Mouse (Mus musculus) hindbrain, embryonic 14.5 days (tissue): ENCODE data around the gene Prss23. TPM values are rescaled to one million over a fixed set of nuclear protein-coding genes. Genes with fewer than 3 reads are reported as not detected.
A peak's percentile ranks its signal among the peaks of the same experiment; 100 is the strongest.

Experiments
- ATAC-seq: fragments of 200-750 bp; cut with Nextera tagmentation; 2 replicates; pipeline ENCODE4 v1.8.0; 2017; ENCODE audit warnings: moderate number of reproducible peaks, mild to moderate bottlenecking, moderate TSS enrichment, moderate library complexity; ENCODE audit not compliant: low FRiP score
- DNase-seq: peaks from one replicate; pipeline ENCODE4 v3.0.0-alpha.2; 2015; ENCODE audit warnings: low spot score
- H3K27ac ChIP-seq: fragments of 300-500 bp; sonication (generic); 2 replicates; pipeline ENCODE4 v1.5.1; 2014; ENCODE audit warnings: mild to moderate bottlenecking, moderate library complexity
- H3K27me3 ChIP-seq: fragments of 300-500 bp; sonication (generic); 2 replicates; pipeline ENCODE4 v1.6.1; 2014; ENCODE audit warnings: mild to moderate bottlenecking, low read length, mixed read lengths; ENCODE audit not compliant: control insufficient read depth, insufficient read depth
- H3K36me3 ChIP-seq: fragments of 300-500 bp; sonication (generic); replicated peaks from 2 replicates; pipeline ENCODE4 v1.6.1; 2014; ENCODE audit not compliant: control insufficient read depth, insufficient read depth
- H3K4me1 ChIP-seq: fragments of 300-500 bp; sonication (generic); replicated peaks from 2 replicates; pipeline ENCODE4 v1.6.1; 2014; ENCODE audit warnings: antibody characterized with exemption, low read length, mixed read lengths; ENCODE audit not compliant: control insufficient read depth, insufficient read depth
- H3K4me2 ChIP-seq: fragments of 300-500 bp; sonication (generic); replicated peaks from 2 replicates; pipeline ENCODE4 v1.6.1; 2014; ENCODE audit warnings: mild to moderate bottlenecking, moderate library complexity
- H3K4me3 ChIP-seq: fragments of 300-500 bp; sonication (generic); replicated peaks from 2 replicates; pipeline ENCODE4 v1.5.1; 2014; ENCODE audit warnings: mild to moderate bottlenecking, low read length
- H3K9ac ChIP-seq: fragments of 300-500 bp; sonication (generic); 2 replicates; pipeline ENCODE4 v1.6.1; 2014
- H3K9me3 ChIP-seq: fragments of 300-500 bp; sonication (generic); 2 replicates; pipeline ENCODE4 v1.6.1; 2016; ENCODE audit warnings: low read length; ENCODE audit not compliant: control insufficient read depth
- WGBS: fragments of 180-500 bp; shearing (Covaris S2); extraction: QIAGEN DNeasy Blood & Tissue Kit; methylation state at CpG from one replicate; pipeline ENCODE4 v1.1.7; 2014; 5-methylcytosine and 5-hydroxymethylcytosine counted together
- polyA plus RNA-seq: library from polyadenylated mRNA; unstranded; fragments of >200 nt; fragmentation: Nextera tagmentation; extraction: Ambion mirVana; gene quantifications from 2 replicates; pipeline ENCODE4 v1.2.1, GENCODE M21; 2014

Gene Prss23
- polyA plus RNA-seq, 1 experiment from 2014 or later = 19.0 TPM

DNA sequence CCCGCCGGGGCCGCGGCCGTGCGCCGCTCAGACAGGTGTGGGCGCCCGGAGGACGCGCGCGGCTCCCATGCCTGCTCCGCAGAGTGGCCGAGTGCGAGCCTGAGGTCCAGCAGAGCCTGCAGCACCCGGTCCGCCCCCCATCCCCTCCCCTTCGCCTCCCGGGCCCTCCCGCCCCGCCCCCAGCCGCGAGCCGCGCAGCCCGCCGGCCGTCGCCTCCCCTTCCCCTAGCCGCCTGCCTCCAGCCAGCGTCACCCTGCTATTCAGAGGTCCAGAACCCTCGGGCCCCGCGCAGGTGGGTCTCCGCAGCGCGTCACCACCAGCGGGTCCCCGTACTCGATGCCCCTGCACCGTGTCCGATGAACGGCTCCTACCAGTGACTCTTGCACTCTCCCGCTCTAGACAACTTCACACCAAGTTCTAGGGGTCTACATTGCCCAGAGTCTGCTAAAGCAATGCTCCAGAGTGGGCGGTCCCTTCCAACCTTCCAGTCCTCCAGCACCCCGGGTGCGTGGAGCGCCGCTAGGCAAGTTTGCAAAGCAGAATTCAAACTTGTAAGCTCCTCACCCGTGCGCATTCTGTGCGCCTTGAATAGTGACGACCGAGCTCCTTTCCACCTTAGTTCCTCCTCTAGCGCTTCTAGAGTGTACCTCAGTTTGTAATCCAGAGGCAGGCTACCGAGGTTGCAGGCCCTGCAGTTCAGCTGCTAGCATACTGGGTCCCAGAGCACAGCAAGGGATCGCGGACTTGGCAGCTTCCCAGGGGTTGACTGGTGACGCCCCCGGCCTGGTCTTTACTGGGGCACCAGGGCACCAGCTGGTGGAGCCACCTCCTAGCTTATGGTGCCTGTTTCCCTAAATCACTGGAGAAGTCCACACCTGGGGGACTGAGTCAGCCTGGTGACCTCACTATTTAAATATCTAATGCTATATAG, 9.3 kb downstream of the Prss23 start:
- H3K4me2 ChIP-seq = peak overlapping the region; percentile 99
- peak overlapping the region; percentile 62 for H3K4me3 ChIP-seq
- H3K9me3 ChIP-seq = peaks cover 7% of the 10 kb centered on the region; the same call in 1 of the 2 replicates
- no peaks in the 10 kb centered on the region for H3K36me3 ChIP-seq
- H3K27me3 ChIP-seq = peaks cover 10% of the 10 kb centered on the region; the same call in 1 of the 2 replicates
- DNase-seq (peak; percentile 54), ATAC-seq (peak; percentile 83)
- H3K4me1 ChIP-seq = no peaks in the 10 kb centered on the region; the same call in 1 of the 2 replicates
- under 1% methylated on average over 49 of the region's 61 CpGs for WGBS
- H3K27ac ChIP-seq = no peak overlapping the region
- H3K9ac ChIP-seq = peak overlapping the region; percentile 63

DNA sequence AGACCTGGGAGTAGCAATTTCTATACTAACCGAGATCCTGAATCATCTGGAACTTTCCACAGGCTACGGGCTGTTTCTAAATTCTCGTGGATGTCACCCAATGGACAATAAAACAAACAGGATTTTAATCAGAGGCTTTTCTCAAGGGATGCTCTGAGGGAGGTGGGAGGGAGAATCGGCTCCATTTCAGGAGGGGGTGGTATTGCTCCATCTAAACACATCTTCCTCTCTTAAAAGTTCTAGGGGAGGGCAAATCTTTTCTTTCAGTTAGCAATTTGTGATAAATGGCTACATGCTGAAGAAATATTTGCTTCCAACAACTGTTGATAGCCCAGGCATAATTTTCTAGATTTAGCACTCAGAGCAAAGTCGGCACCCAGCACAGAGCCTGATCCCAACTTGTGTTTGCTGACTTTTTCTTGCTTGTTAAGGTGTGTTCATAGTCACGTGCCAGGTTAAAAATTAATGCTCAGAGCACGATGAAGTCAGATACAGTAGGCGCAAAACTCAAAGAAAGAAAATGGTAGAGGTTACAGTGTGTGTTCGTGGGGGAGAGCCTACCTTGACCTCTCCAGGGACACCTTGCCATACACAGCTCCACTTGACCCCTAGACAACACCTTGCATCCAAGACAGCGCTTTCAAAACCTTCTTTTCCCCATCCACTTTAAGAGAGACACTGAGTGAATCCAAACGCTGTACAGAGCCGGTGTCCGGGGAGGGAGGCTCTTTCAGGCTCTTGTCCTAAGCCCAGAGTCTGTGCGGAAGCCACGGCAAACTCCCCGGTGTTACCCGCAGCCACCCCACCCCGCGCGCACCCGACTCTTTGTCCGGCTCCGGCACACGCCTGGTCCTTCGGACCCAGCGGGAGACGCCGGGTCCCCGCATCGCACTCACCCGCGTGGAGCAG, 10.2 kb downstream of the Prss23 start:
- Histone ChIP-seq H3K27ac (no peak overlapping the region), H3K4me1 (peaks cover 1% of the 10 kb centered on the region; the same call in 1 of the 2 replicates)

DNA sequence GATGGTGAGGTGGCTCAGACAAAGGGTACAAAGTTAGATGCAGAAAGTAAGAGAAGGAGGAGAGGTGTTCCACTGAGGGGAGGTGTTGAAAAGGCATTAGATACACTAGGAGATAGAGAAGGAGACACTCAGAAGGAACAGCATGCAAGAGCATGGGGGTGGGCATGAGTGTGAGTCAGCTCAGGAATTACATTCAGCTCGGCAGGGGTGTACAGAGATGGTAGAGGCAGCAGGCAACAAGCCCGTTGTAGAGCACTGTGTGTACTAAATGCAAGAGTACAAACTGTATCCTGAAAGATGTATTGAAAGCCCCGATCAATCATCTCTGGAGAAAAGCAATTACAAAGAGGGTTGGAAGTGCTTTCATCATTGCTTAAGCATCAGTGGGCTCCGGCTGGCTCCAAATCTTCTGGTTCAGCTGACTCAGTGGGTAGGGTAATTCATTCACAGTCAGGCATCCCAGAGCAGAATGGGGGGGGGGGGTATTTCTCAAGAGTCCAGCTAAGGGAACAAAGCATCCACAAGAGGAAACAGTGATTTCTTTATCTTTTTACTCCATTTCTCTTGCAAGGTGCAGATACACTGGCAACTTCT, 15.0 kb downstream of the Prss23 start:
- Histone ChIP-seq H3K9me3 (no peaks in the 10 kb centered on the region), H3K4me3 (no peak overlapping the region), H3K27ac (no peak overlapping the region), H3K36me3 (no peaks in the 10 kb centered on the region), H3K4me2 (no peak overlapping the region), H3K27me3 (0 out of 2 replicates have a peak, but pooled peaks cover 5% of the 10 kb centered on the region), H3K4me1 (peaks cover 3% of the 10 kb centered on the region; the same call in 1 of the 2 replicates), H3K9ac (no peak overlapping the region)
- DNase-seq = no peak
- WGBS = 35% methylated on average over 4 of the region's 4 CpGs
- 0 out of 2 replicates have a peak, but pooled peaks have one; percentile 14 for ATAC-seq

More for the DNA sequence above, 10.2 kb downstream of the Prss23 start:
- ATAC-seq (0 out of 2 replicates have a peak, but pooled peaks have one; percentile 1), DNase-seq (no peak)
- H3K9ac ChIP-seq = peak overlapping the region; percentile 63
- H3K9me3 ChIP-seq = peaks cover 7% of the 10 kb centered on the region; the same call in 1 of the 2 replicates
- peak overlapping the region; percentile 62 for H3K4me3 ChIP-seq
- peaks cover 10% of the 10 kb centered on the region; the same call in 1 of the 2 replicates for H3K27me3 ChIP-seq
- WGBS = 9% methylated on average over 32 of the region's 32 CpGs
- H3K36me3 ChIP-seq = no peaks in the 10 kb centered on the region
- H3K4me2 ChIP-seq = peak overlapping the region; percentile 99

DNA sequence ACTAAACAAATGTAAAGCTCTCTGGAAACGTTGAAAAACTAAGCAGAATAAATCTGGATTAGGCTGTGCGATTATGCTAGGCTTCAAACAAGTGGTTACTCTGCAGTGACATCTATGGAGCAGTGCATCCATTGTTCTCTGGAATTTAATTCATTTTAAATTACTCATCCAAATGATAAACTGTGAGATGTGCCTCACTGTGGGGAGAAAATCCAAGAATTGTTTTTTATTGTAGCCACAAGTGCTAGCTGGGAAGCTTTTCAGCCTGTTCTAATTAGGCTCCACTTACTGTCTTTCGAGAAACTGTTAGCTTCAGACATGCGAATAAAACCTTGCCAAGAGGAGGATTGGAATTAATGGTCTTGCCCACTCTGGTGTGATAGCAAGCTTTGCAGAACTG, 18.3 kb downstream of the Prss23 start:
- ATAC-seq (no peak), DNase-seq (no peak)
- H3K27me3 ChIP-seq = no peaks in the 10 kb centered on the region
- 0 out of 2 replicates have a peak, but pooled peaks cover 3% of the 10 kb centered on the region for H3K4me1 ChIP-seq
- no peaks in the 10 kb centered on the region for H3K36me3 ChIP-seq
- no peaks in the 10 kb centered on the region for H3K9me3 ChIP-seq
- no peak overlapping the region for H3K4me3 ChIP-seq
- H3K27ac ChIP-seq = no peak overlapping the region
- no peak overlapping the region for H3K9ac ChIP-seq
- WGBS = 58% methylated on average over 4 of the region's 4 CpGs
- no peak overlapping the region for H3K4me2 ChIP-seq

DNA sequence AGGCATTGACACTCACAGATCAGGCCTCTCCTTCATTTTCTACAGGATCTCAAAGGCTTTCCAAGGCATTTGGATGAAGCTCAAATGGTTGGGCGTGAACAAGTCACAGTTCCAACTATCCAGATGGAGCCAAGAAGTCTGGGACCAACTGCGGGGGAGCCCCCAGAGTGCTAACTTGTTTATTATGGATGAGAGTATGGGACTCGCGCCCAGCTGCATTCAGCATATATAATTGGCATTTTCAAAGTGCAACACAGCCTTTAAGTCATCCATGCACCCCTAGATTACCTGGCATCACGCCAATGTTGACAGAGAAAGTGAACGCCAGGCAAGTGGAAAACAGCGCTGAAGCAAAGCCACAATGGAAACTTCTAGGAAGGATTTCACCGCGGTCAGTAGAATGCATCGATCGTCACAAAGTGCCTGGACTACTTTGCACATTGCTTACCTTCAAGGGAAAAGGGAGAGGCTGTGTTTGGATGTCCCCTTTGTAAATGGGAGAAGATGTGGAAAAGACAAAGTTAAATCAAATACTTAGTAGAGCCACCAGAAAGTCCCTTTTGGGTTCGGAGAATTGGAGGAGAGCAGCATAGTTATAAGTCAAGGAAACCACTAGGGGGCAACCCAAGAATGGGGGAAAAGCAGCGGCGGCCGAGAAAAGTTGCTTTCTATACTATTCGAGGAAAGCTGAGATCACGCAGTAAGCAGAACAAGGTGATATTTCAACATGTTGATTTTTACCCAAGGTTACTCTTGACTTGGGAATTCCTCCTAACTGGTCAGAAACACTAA, 27.3 kb downstream of the Prss23 start:
- DNase-seq = peak; percentile 85
- H3K27ac ChIP-seq = no peak overlapping the region
- H3K36me3 ChIP-seq = no peaks in the 10 kb centered on the region
- H3K4me1 ChIP-seq = 0 out of 2 replicates have a peak, but pooled peaks cover 8% of the 10 kb centered on the region
- 26% methylated on average over 17 of the region's 17 CpGs for WGBS
- no peak overlapping the region for H3K9ac ChIP-seq
- peak; percentile 86; the same call in 1 of the 2 replicates for ATAC-seq
- no peaks in the 10 kb centered on the region for H3K9me3 ChIP-seq
- H3K27me3 ChIP-seq = no peaks in the 10 kb centered on the region
- H3K4me3 ChIP-seq = no peak overlapping the region
- peak overlapping the region; percentile 26; the same call in 1 of the 2 replicates for H3K4me2 ChIP-seq

DNA sequence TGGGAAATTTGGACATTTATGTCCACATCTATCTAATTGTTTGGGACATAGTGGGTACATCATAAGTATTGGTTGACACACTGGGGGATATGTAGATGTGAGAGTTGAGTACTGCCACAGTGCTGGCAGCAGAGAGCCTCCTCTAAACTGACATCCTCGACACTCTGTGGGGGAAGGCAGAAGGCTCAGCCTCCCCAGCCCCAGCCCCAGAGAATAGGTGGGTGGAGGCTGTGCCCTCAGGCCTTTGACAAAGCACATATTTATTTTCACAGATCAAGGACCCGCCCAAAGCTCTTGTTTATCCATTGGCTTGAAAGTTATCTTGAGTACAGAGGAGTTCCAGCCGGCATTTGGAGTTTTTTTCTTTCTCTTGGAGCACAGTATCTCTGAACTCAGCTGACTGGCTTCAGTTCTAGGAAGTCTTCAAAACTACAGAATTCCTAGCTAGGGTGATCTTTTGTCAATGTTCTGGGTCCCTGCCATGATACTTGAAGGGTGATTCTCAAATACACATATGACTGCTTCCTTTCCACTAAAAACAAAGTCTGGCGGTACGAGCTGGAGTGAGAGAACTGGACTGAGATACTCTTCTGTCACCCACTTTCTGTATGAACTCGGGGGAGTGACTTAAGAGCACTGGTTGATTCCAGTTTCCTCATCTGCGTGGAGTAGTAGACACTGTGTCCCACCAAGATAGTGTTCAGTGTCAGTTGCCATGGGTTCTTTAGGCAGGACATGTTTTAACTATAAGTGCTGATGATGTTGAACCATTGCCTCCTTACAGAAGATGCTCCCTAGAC, 43.0 kb downstream of the Prss23 start:
- H3K9ac ChIP-seq = no peak overlapping the region
- no peak for ATAC-seq
- H3K4me2 ChIP-seq = no peak overlapping the region
- no peaks in the 10 kb centered on the region for H3K27me3 ChIP-seq
- H3K9me3 ChIP-seq = 0 out of 2 replicates have a peak, but pooled peaks cover 7% of the 10 kb centered on the region
- 79% methylated on average over 7 of the region's 7 CpGs for WGBS
- no peak overlapping the region for H3K4me3 ChIP-seq
- H3K36me3 ChIP-seq = no peaks in the 10 kb centered on the region
- no peaks in the 10 kb centered on the region for H3K4me1 ChIP-seq
- no peak for DNase-seq
- no peak overlapping the region for H3K27ac ChIP-seq

DNA sequence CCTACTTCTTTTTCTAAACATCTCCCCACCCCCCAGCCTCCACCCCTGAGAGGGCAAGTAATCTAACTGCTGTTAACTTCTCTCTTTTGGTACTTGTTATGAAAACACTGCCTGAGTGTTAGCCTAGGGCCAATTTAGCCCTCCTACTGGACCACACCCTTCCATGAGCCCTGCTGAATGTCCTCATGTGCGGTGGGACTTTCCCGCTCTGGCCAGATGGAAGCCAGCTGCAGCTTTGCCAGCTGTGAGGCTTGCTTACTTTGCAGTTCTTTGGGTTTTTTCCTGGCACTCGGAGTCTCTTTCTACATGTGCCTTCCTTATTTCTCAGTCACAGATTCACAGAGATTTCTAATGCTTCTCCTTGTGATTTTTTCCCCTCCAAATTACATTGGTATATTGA, 45.3 kb downstream of the Prss23 start:
- WGBS = 71% methylated on average over 3 of the region's 3 CpGs
- Histone ChIP-seq H3K4me2 (no peak overlapping the region), H3K27me3 (no peaks in the 10 kb centered on the region), H3K9me3 (no peaks in the 10 kb centered on the region), H3K27ac (no peak overlapping the region), H3K36me3 (no peaks in the 10 kb centered on the region), H3K9ac (no peak overlapping the region), H3K4me3 (no peak overlapping the region), H3K4me1 (no peaks in the 10 kb centered on the region)
- no peak for ATAC-seq
- no peak for DNase-seq
